32 mouse cellular contexts compared by ENCODE assay signal in the genomic region with DNA sequence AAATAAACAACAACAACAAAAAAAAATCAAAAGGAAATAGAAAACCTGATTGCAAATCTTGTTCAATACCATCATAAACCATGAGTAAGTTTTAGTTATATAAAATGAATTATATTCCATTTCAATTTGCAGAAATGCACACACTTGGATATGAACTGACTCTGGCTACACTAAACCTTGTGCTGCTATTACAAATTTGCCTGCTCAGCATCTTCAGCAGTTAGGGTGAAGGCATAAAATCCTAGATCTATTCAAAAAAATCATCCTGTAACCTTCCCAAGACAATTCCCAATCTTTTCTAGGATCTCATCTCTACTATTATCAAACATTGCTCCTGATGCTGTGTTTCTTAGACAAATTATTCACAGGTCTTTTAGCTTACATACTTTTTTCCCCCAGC.
"Had no signal": no experiment of that assay in that cellular context is flagged by ENCODE, and none has a peak within 500 bp of the region (broad histone marks: within the 10 kb centered on the region; RNA-seq: fewer than 3 reads in every experiment).

No protein-coding gene starts in this region.

- H3K4me2 ChIP-seq: limb, embryonic 12.5 days; limb, embryonic 13.5 days; limb, embryonic 15.5 days; liver, embryonic 11.5 days; liver, embryonic 12.5 days; liver, embryonic 13.5 days; liver, embryonic 15.5 days; lung, embryonic 14.5 days; lung, embryonic 15.5 days; midbrain, embryonic 11.5 days; midbrain, embryonic 12.5 days; midbrain, embryonic 13.5 days; midbrain, embryonic 15.5 days; neural tube, embryonic 12.5 days had no signal

- H3K27ac ChIP-seq: limb, embryonic 10.5 days; limb, embryonic 12.5 days; limb, embryonic 13.5 days; limb, embryonic 15.5 days; liver, embryonic 12.5 days; liver, embryonic 13.5 days; liver, embryonic 14.5 days; liver, embryonic 15.5 days; lung, embryonic 15.5 days; macrophage; midbrain, embryonic 10.5 days; midbrain, embryonic 12.5 days; midbrain, embryonic 13.5 days; midbrain, embryonic 15.5 days; neural tube, embryonic 12.5 days had no signal

- ATAC-seq: liver, embryonic 12.5 days; liver, postnatal 0 days; lung, postnatal 0 days; midbrain, embryonic 13.5 days; midbrain, embryonic 15.5 days; midbrain, embryonic 16.5 days had no signal

- H3K9me3 ChIP-seq: limb, embryonic 10.5 days; limb, embryonic 12.5 days; limb, embryonic 13.5 days; limb, embryonic 15.5 days; liver, embryonic 12.5 days; liver, embryonic 13.5 days; liver, embryonic 15.5 days; lung, embryonic 15.5 days; midbrain, embryonic 10.5 days; midbrain, embryonic 12.5 days; midbrain, embryonic 13.5 days; midbrain, embryonic 15.5 days; neural tube, embryonic 12.5 days had no signal

- H3K27me3 ChIP-seq: limb, embryonic 12.5 days; limb, embryonic 13.5 days; limb, embryonic 15.5 days; liver, embryonic 12.5 days; liver, embryonic 13.5 days; liver, embryonic 15.5 days; lung, embryonic 15.5 days; megakaryocyte, embryonic 14.5 days; midbrain, embryonic 12.5 days; midbrain, embryonic 13.5 days; midbrain, embryonic 15.5 days; neural tube, embryonic 12.5 days had no signal

- H3K4me3 ChIP-seq: limb, embryonic 10.5 days; limb, embryonic 12.5 days; limb, embryonic 13.5 days; limb, embryonic 15.5 days; liver, embryonic 12.5 days; liver, embryonic 13.5 days; liver, embryonic 15.5 days; lung, embryonic 15.5 days; megakaryocyte, embryonic 14.5 days; midbrain, embryonic 10.5 days; midbrain, embryonic 12.5 days; midbrain, embryonic 13.5 days; midbrain, embryonic 15.5 days; myocyte; neural tube, embryonic 12.5 days had no signal

- H3K36me3 ChIP-seq: limb, embryonic 10.5 days; limb, embryonic 12.5 days; limb, embryonic 13.5 days; limb, embryonic 15.5 days; liver, embryonic 12.5 days; liver, embryonic 13.5 days; liver, embryonic 15.5 days; lung, embryonic 15.5 days; midbrain, embryonic 12.5 days; midbrain, embryonic 15.5 days; neural tube, embryonic 12.5 days had no signal

- H3K9ac ChIP-seq: limb, embryonic 12.5 days; limb, embryonic 13.5 days; limb, embryonic 15.5 days; liver, embryonic 12.5 days; liver, embryonic 13.5 days; liver, embryonic 14.5 days; liver, embryonic 15.5 days; liver, postnatal 0 days; lung, embryonic 14.5 days; lung, embryonic 15.5 days; midbrain, embryonic 12.5 days; midbrain, embryonic 13.5 days; midbrain, embryonic 15.5 days; neural tube, embryonic 12.5 days had no signal

- H3K4me1 ChIP-seq: limb, embryonic 10.5 days; liver, embryonic 12.5 days; liver, embryonic 13.5 days; liver, embryonic 15.5 days had no signal

- DNase-seq: left cerebral cortex, postnatal 4 days; liver; liver, embryonic 13.5 days; liver, postnatal 0 days; lung, adult 18-20 months; lung, adult 2 months; lung, embryonic 14.5 days; lung, postnatal 10 days; lung, postnatal 14 days; lung, postnatal 36 days; lung, postnatal 4 days; midbrain, embryonic 14.5 days had no signal
